ENCODE assay signal across 7 mouse cellular contexts in genomic region chr8:13676302-13676700, GRCm38 (mm10). TPM values are rescaled to one million over a fixed set of nuclear protein-coding genes. Genes with fewer than 3 reads are reported as not detected.
DNase-seq lines count a peak whose midpoint lies in the region; ATAC-seq and TF ChIP-seq lines count a peak whose summit lies in the region.

No protein-coding gene starts in this region.

- H3K9me3 ChIP-seq in hindbrain, embryonic 16.5 days (ENCODE audit: control insufficient read depth, low read length), result no peaks in the 10 kb centered on the region

- ATAC-seq in hindbrain, embryonic 16.5 days, result peak; percentile 22; the same call in 1 of the 2 replicates

- peaks cover 26% of the 10 kb centered on the region for H3K4me1 ChIP-seq in hindbrain, embryonic 16.5 days (ENCODE audit: control insufficient read depth, insufficient read depth, low read depth, low read length)

- TF ChIP-seq CTCF in left cerebral cortex, adult 2 months (IDR thresholded peaks at IDR 0.05), result peak; percentile 8

- peak overlapping the region; percentile 67 for H3K9ac ChIP-seq in hindbrain, embryonic 16.5 days (ENCODE audit: low read depth, low read length)

- H3K4me3 ChIP-seq in hindbrain, embryonic 16.5 days (ENCODE audit: low read length), result peak overlapping the region; percentile 62
- peak overlapping the region; percentile 99 for H3K4me3 ChIP-seq in left cerebral cortex, adult 2 months

- peak overlapping the region; percentile 82 for H3K27ac ChIP-seq in hindbrain, embryonic 16.5 days (ENCODE audit: low read depth, low read length)
- H3K27ac ChIP-seq in left cerebral cortex, adult 2 months, result peak overlapping the region; percentile 78

- peak overlapping the region; percentile 81 for H3K4me2 ChIP-seq in hindbrain, embryonic 16.5 days (ENCODE audit: low read length)

- intact Hi-C loops in left cerebral cortex, adult 2 months (cut with DNase I), result loop anchor here (2.0 kb wide), 3 partner anchors 28 to 126 kb away; no protein-coding TSS in a partner anchor

- DNase-seq in adrenal gland, adult 18-20 months (ENCODE audit: low spot score in 2 of 2), result peak; percentile 44 to 57
- DNase-seq in cerebellum, postnatal 14 days, result peak; percentile 84 to 86
- peak; percentile 64 to 68 for DNase-seq in gastrocnemius, adult 8-10 months (ENCODE audit: low spot score in 2 of 2)
- peak; percentile 26 to 42 for DNase-seq in left cerebral cortex, adult 2 months (ENCODE audit: extremely low spot score in 1 of 2, low spot score in 2 of 2)
- DNase-seq in lung, postnatal 4 days, result peak; percentile 81 to 91
- peak; percentile 32 for DNase-seq in retina, postnatal 7 days (ENCODE audit: low read depth, low spot score)

- no peaks in the 10 kb centered on the region for H3K36me3 ChIP-seq in hindbrain, embryonic 16.5 days (ENCODE audit: control insufficient read depth, insufficient read depth, low read length)

- under 1% methylated on average over 12 of the region's 12 CpGs for WGBS in hindbrain, embryonic 16.5 days

- no peaks in the 10 kb centered on the region; the same call in 1 of the 2 replicates for H3K27me3 ChIP-seq in hindbrain, embryonic 16.5 days (replicated peaks; ENCODE audit: control insufficient read depth, insufficient read depth, low read length)

RNA-seq across cellular contexts. Expression of gene Rasa3, which starts 1.1 kb away (rescaled TPM):
- total RNA-seq in adrenal gland, adult 18-20 months (2021), result 10 to 100 TPM; 19.1 to 30.6 TPM
- 1 to 10 TPM; 5.0 to 6.9 (median 6.2) TPM for total RNA-seq in gastrocnemius, adult 8-10 months (2022)
- polyA plus RNA-seq in hindbrain, embryonic 16.5 days (2015; fragmentation: Nextera tagmentation; extraction: Ambion mirVana), result 43.5 and 46.3 TPM in 2 replicates
- total RNA-seq in left cerebral cortex, adult 2 months (2021), result 10 to 100 TPM; 62.3 to 69.4 TPM

RNA-seq across cellular contexts. Expression of gene Cfap97d2, which starts 29.4 kb away (rescaled TPM):
- total RNA-seq in adrenal gland, adult 18-20 months (2021), result not detected
- total RNA-seq in gastrocnemius, adult 8-10 months (2022), result not detected
- polyA plus RNA-seq in hindbrain, embryonic 16.5 days (2015; fragmentation: Nextera tagmentation; extraction: Ambion mirVana), result 1.0 and 1.9 TPM in 2 replicates
- total RNA-seq in left cerebral cortex, adult 2 months (2021), result 1 to 10 TPM; 1.0 to 1.4 TPM

Comparison
In these comparisons a context has a peak if more than half of its experiments do, and no peak if none do; other contexts are left out.
1. Peak in every context shown above with its lines: DNase-seq, ATAC-seq, H3K4me3 ChIP-seq and H3K27ac ChIP-seq.
2. DNase-seq: peak in every context shown above with its lines; median percentile 86 in lung, postnatal 4 days; 85 in cerebellum, postnatal 14 days; 66 in gastrocnemius, adult 8-10 months; 50 in adrenal gland, adult 18-20 months; 34 in left cerebral cortex, adult 2 months; 32 in retina, postnatal 7 days.